Mouse (Mus musculus) spleen, adult 2 months (tissue): Measurements from ENCODE around the gene Itga3. TPM values are rescaled to one million over a fixed set of nuclear protein-coding genes. Genes with fewer than 3 reads are reported as not detected.

ENCODE experiments used
- DNase-seq, 2 experiments: peaks; one replicate each; pipeline versions ENCODE4 v3.0.0 to v3.0.0-alpha.2; 2012 to 2021; ENCODE audit warnings: low spot score in 2 of 2, low read depth in 1 of 2
- H3K27ac ChIP-seq: fragments of 200-500 bp; 2 replicates; pipeline ENCODE4 v1.5.1; 2012; ENCODE audit warnings: low read length, inconsistent platforms; ENCODE audit not compliant: insufficient read depth
- H3K27me3 ChIP-seq: fragments of 200-500 bp; 2 replicates; pipeline ENCODE4 v1.6.1; 2012; ENCODE audit warnings: mild to moderate bottlenecking, moderate library complexity, low read length, inconsistent platforms; ENCODE audit not compliant: control insufficient read depth, insufficient read depth
- H3K36me3 ChIP-seq: fragments of 200-500 bp; 2 replicates; pipeline ENCODE4 v1.6.1; 2012; ENCODE audit warnings: mild to moderate bottlenecking, low read length, inconsistent platforms; ENCODE audit not compliant: control insufficient read depth, insufficient read depth
- H3K4me1 ChIP-seq: fragments of 200-500 bp; 2 replicates; pipeline ENCODE4 v1.6.1; 2011; ENCODE audit warnings: inconsistent platforms; ENCODE audit not compliant: control insufficient read depth, insufficient read depth, insufficient read length
- H3K4me3 ChIP-seq: fragments of 200-500 bp; 2 replicates; pipeline ENCODE4 v1.5.1; 2011; ENCODE audit warnings: mild to moderate bottlenecking, inconsistent platforms; ENCODE audit not compliant: insufficient read depth, insufficient read length; ENCODE audit errors: extremely low read depth
- CTCF ChIP-seq: fragments of 200-500 bp; IDR thresholded peaks from 2 replicates; pipeline ENCODE4 v1.5.1; 2011; ENCODE audit warnings: mild to moderate bottlenecking, inconsistent platforms; ENCODE audit not compliant: insufficient read depth, insufficient read length, insufficient replicate concordance; ENCODE audit errors: extremely low read depth
- POLR2A ChIP-seq: fragments of 200-500 bp; IDR thresholded peaks from 2 replicates; pipeline ENCODE4 v1.6.1; 2011; ENCODE audit warnings: low read depth, low read length, inconsistent platforms
- WGBS: fragments of 180-500 bp; shearing (Covaris S2); methylation state at CpG from one replicate; pipeline ENCODE4 v1.1.7; 2018; 5-methylcytosine and 5-hydroxymethylcytosine counted together
- polyA plus RNA-seq: library from polyadenylated mRNA; depleted of rRNA; stranded (reverse); fragments of >200 nt; gene quantifications from 2 replicates; pipeline ENCODE4 v1.2.3, GENCODE M21; 2012

The Itga3 gene
- polyA plus RNA-seq, 1 experiment, result 13.9 TPM

DNA sequence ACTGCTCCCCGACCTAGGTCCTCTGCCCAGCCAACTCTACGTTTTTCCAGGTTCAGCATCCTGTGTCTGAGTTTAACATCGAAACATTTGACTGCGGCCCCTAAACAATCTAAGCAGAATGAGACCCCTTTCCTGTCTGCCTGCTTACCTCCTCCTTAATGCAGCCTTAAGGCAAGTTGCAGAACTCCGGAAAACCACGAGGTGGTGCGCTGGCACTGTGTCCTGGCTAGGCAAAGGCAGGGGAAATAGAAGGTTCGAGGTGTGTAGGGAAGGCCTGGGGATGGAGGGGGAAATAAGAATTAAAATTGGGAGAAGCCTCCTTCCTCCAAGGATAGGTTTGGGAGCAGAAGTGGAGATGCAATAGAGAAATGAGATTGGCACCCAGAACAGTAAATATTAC, 41.9 kb upstream of the Itga3 start:
- H3K27me3 ChIP-seq, result peaks cover 23% of the 10 kb centered on the region

GRCm38 (mm10) chr11:95117030-95117429, 40.4 kb upstream of the Itga3 start:
- Histone ChIP-seq H3K36me3 (no peaks in the 10 kb centered on the region), H3K4me1 (peaks cover 2% of the 10 kb centered on the region; the same call in 1 of the 2 replicates), H3K4me3 (no peak overlapping the region), H3K27ac (no peak overlapping the region), H3K27me3 (peaks cover 20% of the 10 kb centered on the region)
- peak; percentile 31 to 35 for DNase-seq
- TF ChIP-seq CTCF (peak; percentile 82; the same call in 1 of the 2 replicates), POLR2A (no peak)
- 7% methylated on average over 6 of the region's 6 CpGs for WGBS

More for the DNA sequence above, 41.9 kb upstream of the Itga3 start:
- H3K4me3 ChIP-seq, result no peak overlapping the region
- no peak overlapping the region for H3K27ac ChIP-seq
- 6% methylated on average over 8 of the region's 8 CpGs for WGBS
- TF ChIP-seq POLR2A, result no peak
- TF ChIP-seq CTCF, result peak; percentile 62; the same call in 1 of the 2 replicates
- DNase-seq, result peak in 1 of 2 experiments; percentile 32
- H3K4me1 ChIP-seq, result peaks cover 2% of the 10 kb centered on the region; the same call in 1 of the 2 replicates
- H3K36me3 ChIP-seq, result no peaks in the 10 kb centered on the region

DNA sequence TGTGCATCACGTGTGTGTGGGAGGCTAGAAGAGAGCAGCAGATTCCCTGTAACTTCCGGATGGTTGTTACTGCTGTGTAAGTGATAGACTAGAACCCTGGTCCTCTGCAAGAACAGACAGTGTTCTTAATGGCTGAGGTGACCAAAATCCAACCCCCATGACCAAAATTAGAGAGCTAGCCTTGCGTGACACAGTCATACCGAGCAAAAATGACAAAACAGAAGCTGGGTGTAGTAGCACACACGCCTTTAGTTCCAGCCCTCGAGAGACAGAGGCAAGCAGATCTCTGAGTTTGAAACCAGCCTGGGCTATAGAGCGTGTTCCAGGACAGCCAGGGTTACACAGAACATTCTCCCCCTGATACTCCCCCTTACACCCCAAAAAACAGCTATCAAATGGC, 33.5 kb upstream of the Itga3 start:
- DNase-seq, result no peak
- Histone ChIP-seq H3K36me3 (no peaks in the 10 kb centered on the region), H3K27ac (no peak overlapping the region), H3K4me3 (no peak overlapping the region), H3K4me1 (no peaks in the 10 kb centered on the region), H3K27me3 (peaks cover 5% of the 10 kb centered on the region)
- no peak for TF ChIP-seq POLR2A
- no peak for TF ChIP-seq CTCF
- 85% methylated on average over 7 of the region's 7 CpGs for WGBS

GRCm38 (mm10) chr11:95109000-95109399, 32.4 kb upstream of the Itga3 start:
- WGBS, result 86% methylated on average over 2 of the region's 2 CpGs
- no peaks in the 10 kb centered on the region for H3K4me1 ChIP-seq
- no peak overlapping the region for H3K27ac ChIP-seq
- no peak overlapping the region for H3K4me3 ChIP-seq
- DNase-seq, result no peak
- TF ChIP-seq CTCF (no peak), POLR2A (no peak)
- no peaks in the 10 kb centered on the region for H3K36me3 ChIP-seq
- H3K27me3 ChIP-seq, result peaks cover 5% of the 10 kb centered on the region

- WGBS, result 7% methylated on average over 23 of the region's 23 CpGs
These were observed 30.0 kb upstream of the Itga3 start for GRCm38 (mm10) chr11:95106440-95107236.

DNA sequence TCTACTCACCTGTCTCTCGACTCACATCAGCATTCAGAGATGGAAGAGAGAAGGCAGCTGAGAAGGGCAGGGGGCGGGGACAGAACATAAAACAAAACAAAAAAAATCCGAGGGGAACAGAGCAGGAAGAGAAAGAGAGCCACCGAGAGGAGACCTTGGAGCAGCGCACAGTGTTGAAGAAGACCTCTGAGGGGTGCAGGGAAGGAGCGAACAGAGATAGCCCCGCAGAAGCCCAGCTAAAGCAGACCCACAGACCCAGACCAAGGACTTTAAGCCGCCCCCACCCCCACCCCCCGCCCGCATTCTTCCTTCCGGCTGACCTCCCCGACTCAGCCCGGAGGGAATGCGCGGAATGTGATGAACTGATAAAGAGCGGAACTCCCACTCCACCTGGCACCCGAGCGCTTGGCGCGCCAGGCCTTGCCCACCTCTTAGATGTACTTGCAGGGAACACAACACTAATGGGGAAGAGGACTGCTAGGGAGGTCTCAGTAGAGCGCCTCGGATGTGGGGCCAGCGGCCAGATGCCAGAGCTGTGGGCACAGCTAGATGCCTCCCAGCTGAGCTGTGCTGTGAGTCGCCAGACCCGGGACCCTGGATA, 28.8 kb upstream of the Itga3 start:
- TF ChIP-seq POLR2A (no peak), CTCF (no peak)
- no peak overlapping the region for H3K27ac ChIP-seq
- 3% methylated on average over 25 of the region's 25 CpGs for WGBS
- peaks cover 5% of the 10 kb centered on the region for H3K27me3 ChIP-seq
- DNase-seq, result no peak
- no peak overlapping the region for H3K4me3 ChIP-seq
- H3K4me1 ChIP-seq, result no peaks in the 10 kb centered on the region
- H3K36me3 ChIP-seq, result no peaks in the 10 kb centered on the region

More at GRCm38 (mm10) chr11:95106440-95107236, 30.0 kb upstream of the Itga3 start:
- Histone ChIP-seq H3K27ac (no peak overlapping the region), H3K4me3 (no peak overlapping the region), H3K4me1 (no peaks in the 10 kb centered on the region), H3K27me3 (peaks cover 5% of the 10 kb centered on the region), H3K36me3 (no peaks in the 10 kb centered on the region)
- peak in 1 of 2 experiments; percentile 45 for DNase-seq
- TF ChIP-seq CTCF, result peak; percentile 74; the same call in 1 of the 2 replicates
- no peak for TF ChIP-seq POLR2A
